Mouse (Mus musculus) ES-E14 (cell line): ENCODE results near the gene Wrb. TPM values are rescaled to one million over a fixed set of nuclear protein-coding genes. Genes with fewer than 3 reads are reported as not detected.

Experiments used
- DNase-seq: peaks from one replicate; pipeline ENCODE4 v3.0.0-alpha.2; 2013; ENCODE audit warnings: low read depth, low spot score
- H3K27ac ChIP-seq: 2 replicates; pipeline ENCODE4 v1.5.1; 2012; ENCODE audit warnings: low read depth, mild to moderate bottlenecking, low read length, moderate library complexity, mixed read lengths; ENCODE audit not compliant: poor library complexity, insufficient read depth, severe bottlenecking
- H3K36me3 ChIP-seq: 2 replicates; pipeline ENCODE4 v1.6.1; 2012; ENCODE audit warnings: mild to moderate bottlenecking, low read length, moderate library complexity, mixed read lengths; ENCODE audit not compliant: control insufficient read depth, poor library complexity, insufficient read depth, severe bottlenecking
- H3K4me1 ChIP-seq, 2 experiments: fragments of 150-350 bp in 1 of 2; sonication (generic) in 1 of 2; 2 replicates each; pipeline ENCODE4 v1.6.1; 2012; ENCODE audit warnings: low read length in 2 of 2, mild to moderate bottlenecking in 1 of 2, mixed read lengths in 1 of 2; ENCODE audit not compliant: control insufficient read depth in 2 of 2, insufficient read depth in 2 of 2, poor library complexity in 1 of 2
- H3K4me3 ChIP-seq, 2 experiments: fragments of 150-350 bp in 1 of 2; sonication (generic) in 1 of 2; 2 replicates each; pipeline ENCODE4 v1.5.1; 2012; ENCODE audit warnings: low read length in 2 of 2, low read depth in 1 of 2, mild to moderate bottlenecking in 1 of 2, mixed read lengths in 1 of 2; ENCODE audit not compliant: insufficient read depth in 1 of 2, poor library complexity in 1 of 2, severe bottlenecking in 1 of 2
- H3K9ac ChIP-seq: 2 replicates; pipeline ENCODE4 v1.6.1; 2012; ENCODE audit warnings: low read depth, mild to moderate bottlenecking, low read length, mixed read lengths; ENCODE audit not compliant: poor library complexity, insufficient read depth, severe bottlenecking
- H3K9me3 ChIP-seq: fragments of 150-350 bp; sonication (generic); 2 replicates; pipeline ENCODE4 v1.6.1; 2012; ENCODE audit warnings: low read depth, mild to moderate bottlenecking, low read length; ENCODE audit not compliant: control insufficient read depth, insufficient read depth
- CHD2 ChIP-seq: IDR thresholded peaks from 2 replicates; pipeline ENCODE4 v1.6.1; 2014; ENCODE audit warnings: mild to moderate bottlenecking, low read depth, low read length, inconsistent platforms
- HCFC1 ChIP-seq: IDR thresholded peaks from 2 replicates; pipeline ENCODE4 v1.6.1; 2012; ENCODE audit warnings: low read length, inconsistent platforms, borderline replicate concordance; ENCODE audit not compliant: insufficient read depth
- MAFK ChIP-seq: IDR thresholded peaks from 2 replicates; pipeline ENCODE4 v1.6.1; 2014; ENCODE audit warnings: mild to moderate bottlenecking, low read depth, low read length, inconsistent platforms; ENCODE audit not compliant: insufficient read depth
- ZC3H11A ChIP-seq: IDR thresholded peaks from 2 replicates; pipeline ENCODE4 v1.6.1; 2012; ENCODE audit warnings: low read depth, mild to moderate bottlenecking, inconsistent platforms, low read length, borderline replicate concordance
- ZNF384 ChIP-seq: IDR thresholded peaks from 2 replicates; pipeline ENCODE4 v1.6.1; 2012; ENCODE audit warnings: low read depth, low read length, inconsistent platforms
- in situ Hi-C, 2 experiments: fragments of 600-800 bp; cut with MboI; formaldehyde crosslinking; loops; one replicate each; pipeline ENCODE4 v1.15.1; 2025; ENCODE audit warnings: low sequenced_read_pairs in 2 of 2, inconsistent platforms in 1 of 2; ENCODE audit not compliant: unreplicated experiment in 2 of 2
- total RNA-seq: library from RNA; depleted of rRNA; stranded (reverse); fragments of 300-350 nt; gene quantifications from 2 replicates; pipeline ENCODE4 v1.2.3, GENCODE M21; 2012

Wrb gene
- total RNA-seq, 1 experiment = 93.7 TPM

- Histone ChIP-seq H3K4me1 (peaks cover 1 to 3% of the 10 kb centered on the region in 2 experiments; a peak in 3 of 4 replicates), H3K9me3 (no peaks in the 10 kb centered on the region), H3K9ac (no peak overlapping the region), H3K27ac (no peak overlapping the region), H3K4me3 (no peak overlapping the region), H3K36me3 (peaks cover 18% of the 10 kb centered on the region)
- in situ Hi-C loops = no loop called here
- no peak for TF ChIP-seq ZC3H11A
- no peak for TF ChIP-seq ZNF384
- TF ChIP-seq HCFC1 = no peak
- TF ChIP-seq CHD2 = no peak
- TF ChIP-seq MAFK = no peak
- no peak for DNase-seq
Observed at GRCm38 (mm10) chr16:96154476-96154875, 9.3 kb downstream of the Wrb start.

- no peak overlapping the region for H3K9ac ChIP-seq
- no peak overlapping the region for H3K27ac ChIP-seq
- DNase-seq = no peak
- H3K9me3 ChIP-seq = no peaks in the 10 kb centered on the region
- H3K4me3 ChIP-seq = no peak overlapping the region
- H3K36me3 ChIP-seq = peaks cover 18% of the 10 kb centered on the region
- in situ Hi-C loops = no loop called here
- no peak for TF ChIP-seq ZC3H11A
- TF ChIP-seq ZNF384 = no peak
- no peak for TF ChIP-seq HCFC1
- TF ChIP-seq MAFK = no peak
- TF ChIP-seq CHD2 = no peak
- H3K4me1 ChIP-seq = peaks cover 1 to 2% of the 10 kb centered on the region in 2 experiments; a peak in 2 of 4 replicates
Observed at GRCm38 (mm10) chr16:96156019-96156418, 10.8 kb downstream of the Wrb start.

DNA sequence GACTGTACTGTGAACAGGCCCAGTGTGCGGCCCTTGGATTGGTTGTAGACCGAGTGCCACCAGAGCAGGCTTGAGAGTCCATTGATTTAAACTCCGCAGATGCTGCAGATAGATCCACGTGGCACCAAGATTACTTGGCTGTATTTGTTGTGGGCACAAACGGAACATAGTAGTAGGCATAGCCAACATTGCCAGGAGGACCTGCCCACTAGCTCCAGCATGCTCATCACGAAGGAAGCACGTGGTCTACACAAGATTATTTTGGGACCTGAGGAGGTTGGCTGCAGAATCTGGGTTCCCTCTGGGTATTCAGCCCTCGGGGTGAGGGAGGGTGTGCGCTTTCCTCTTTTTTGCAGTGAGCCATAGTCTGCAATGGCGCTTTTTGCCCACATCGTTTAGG is 12.0 kb downstream of the Wrb start:
- no peaks in the 10 kb centered on the region for H3K9me3 ChIP-seq
- H3K4me3 ChIP-seq = no peak overlapping the region
- H3K9ac ChIP-seq = no peak overlapping the region
- H3K36me3 ChIP-seq = peaks cover 15% of the 10 kb centered on the region
- TF ChIP-seq MAFK = no peak
- no peak for TF ChIP-seq ZC3H11A
- no peak for TF ChIP-seq ZNF384
- TF ChIP-seq HCFC1 = no peak
- no peak for TF ChIP-seq CHD2
- H3K4me1 ChIP-seq = peaks cover 0 to 2% of the 10 kb centered on the region in 2 experiments; a peak in 2 of 4 replicates
- no peak for DNase-seq
- H3K27ac ChIP-seq = no peak overlapping the region
- in situ Hi-C loops = no loop called here

DNA sequence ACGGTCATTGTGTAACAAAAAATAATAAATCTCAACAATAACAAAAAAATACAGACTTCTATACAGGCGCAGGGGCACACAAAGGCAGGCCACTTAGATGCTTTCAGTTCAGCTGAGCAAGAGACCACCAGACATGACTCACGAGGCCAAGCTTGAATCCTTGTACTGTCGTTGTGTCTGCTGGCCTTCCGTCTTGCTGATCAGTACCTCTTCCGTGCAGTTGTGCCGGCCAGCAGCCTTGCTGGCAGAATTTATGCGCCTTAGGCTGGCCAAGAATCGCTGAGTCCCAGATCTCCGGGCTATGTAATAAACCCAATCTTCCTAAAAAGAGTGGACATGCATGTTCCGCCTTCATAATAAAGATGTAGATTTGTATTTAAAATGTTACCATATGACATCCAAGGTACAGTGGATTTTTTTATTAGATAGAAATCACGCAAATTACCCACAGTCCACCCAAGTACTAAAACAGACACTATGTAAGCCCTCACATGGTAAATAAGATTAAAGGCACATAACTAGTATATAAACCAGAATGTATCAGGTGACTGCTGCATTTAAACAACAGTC is 13.4 kb downstream of the Wrb start:
- DNase-seq = no peak
- in situ Hi-C loops = no loop called here
- TF ChIP-seq MAFK = no peak
- TF ChIP-seq HCFC1 = no peak
- TF ChIP-seq ZC3H11A = no peak
- no peak for TF ChIP-seq CHD2
- no peak for TF ChIP-seq ZNF384
- H3K27ac ChIP-seq = no peak overlapping the region
- H3K9me3 ChIP-seq = no peaks in the 10 kb centered on the region
- peaks cover 8% of the 10 kb centered on the region for H3K36me3 ChIP-seq
- peak overlapping the region; percentile 64 to 77 for H3K4me3 ChIP-seq
- H3K9ac ChIP-seq = peak overlapping the region; percentile 71; the same call in 1 of the 2 replicates
- H3K4me1 ChIP-seq = peaks cover 0 to 4% of the 10 kb centered on the region in 2 experiments; a peak in 2 of 4 replicates

GRCm38 (mm10) chr16:96159091-96159731 is 14.0 kb downstream of the Wrb start:
- peak overlapping the region; percentile 64 to 77 for H3K4me3 ChIP-seq
- in situ Hi-C loops = no loop called here
- peak overlapping the region; percentile 71 for H3K9ac ChIP-seq
- H3K27ac ChIP-seq = no peak overlapping the region
- peaks cover 0 to 4% of the 10 kb centered on the region in 2 experiments; a peak in 2 of 4 replicates for H3K4me1 ChIP-seq
- H3K9me3 ChIP-seq = no peaks in the 10 kb centered on the region
- no peak for DNase-seq
- peaks cover 3% of the 10 kb centered on the region; the same call in 1 of the 2 replicates for H3K36me3 ChIP-seq
- no peak for TF ChIP-seq MAFK
- 0 out of 2 replicates have a peak, but pooled peaks have one; percentile 53 for TF ChIP-seq HCFC1
